Mouse (Mus musculus) small intestine, adult 2 months (tissue): ENCODE measurements around the gene Zfp451. TPM values are rescaled to one million over a fixed set of nuclear protein-coding genes. Genes with fewer than 3 reads are reported as not detected.
"Not testable (repeated sequence)": the region's sequence is repeated elsewhere in the genome, so short reads cannot be mapped to it uniquely, and the experiment has no call there.

Source experiments
- H3K27ac ChIP-seq: fragments of 200-500 bp; 2 replicates; pipeline ENCODE4 v1.5.1; 2012; ENCODE audit warnings: low read depth, low read length, control low read depth, inconsistent platforms; ENCODE audit not compliant: insufficient read depth
- H3K27me3 ChIP-seq: fragments of 200-500 bp; 2 replicates; pipeline ENCODE4 v1.6.1; 2012; ENCODE audit warnings: mild to moderate bottlenecking, moderate library complexity, low read length, inconsistent platforms; ENCODE audit not compliant: control insufficient read depth, insufficient read depth
- H3K36me3 ChIP-seq: fragments of 200-500 bp; 2 replicates; pipeline ENCODE4 v1.6.1; 2012; ENCODE audit warnings: mild to moderate bottlenecking, low read length, control low read depth, inconsistent platforms; ENCODE audit not compliant: control insufficient read depth, insufficient read depth
- H3K4me1 ChIP-seq: fragments of 200-500 bp; 2 replicates; pipeline ENCODE4 v1.6.1; 2012; ENCODE audit warnings: low read length, inconsistent platforms, mixed read lengths; ENCODE audit not compliant: control insufficient read depth, insufficient read depth, insufficient read length
- H3K4me3 ChIP-seq: fragments of 200-500 bp; 2 replicates; pipeline ENCODE4 v1.5.1; 2012; ENCODE audit warnings: low read depth, mild to moderate bottlenecking, control low read depth, inconsistent platforms, low read length, moderate library complexity
- CTCF ChIP-seq: fragments of 200-500 bp; IDR thresholded peaks from 2 replicates; pipeline ENCODE4 v1.5.1; 2012; ENCODE audit warnings: low read depth, mild to moderate bottlenecking, control low read depth, inconsistent platforms, low read length, moderate library complexity, mixed read lengths; ENCODE audit not compliant: insufficient replicate concordance, insufficient read length; ENCODE audit errors: extremely low read depth
- POLR2A ChIP-seq: fragments of 200-500 bp; IDR thresholded peaks from 2 replicates; pipeline ENCODE4 v1.6.1; 2012; ENCODE audit warnings: low read depth, mild to moderate bottlenecking, control low read depth, inconsistent platforms, low read length, moderate library complexity
- WGBS: fragments of 180-500 bp; shearing (Covaris S2); methylation state at CpG from one replicate; pipeline ENCODE4 v1.1.7; 2018; 5-methylcytosine and 5-hydroxymethylcytosine counted together
- polyA plus RNA-seq: library from polyadenylated mRNA; depleted of rRNA; stranded (reverse); fragments of >200 nt; gene quantifications from 2 replicates; pipeline ENCODE4 v1.2.3, GENCODE M21; 2012

Zfp451 gene
- polyA plus RNA-seq, 1 experiment, result 1.4 TPM

GRCm38 (mm10) chr1:33757491-33758041 lies 56.8 kb downstream of the Zfp451 start, which contains the start of gene Bag2:
TSS of gene Bag2 (minus strand) at chr1:33757795.
- WGBS, result 1% methylated on average over 58 of the region's 61 CpGs
- H3K27me3 ChIP-seq, result no peaks in the 10 kb centered on the region
- peaks cover 2% of the 10 kb centered on the region; the same call in 1 of the 2 replicates for H3K4me1 ChIP-seq
- H3K4me3 ChIP-seq, result peak within 1 kb of the TSS; percentile 80
- H3K36me3 ChIP-seq, result no peaks in the 10 kb centered on the region
- H3K27ac ChIP-seq, result no peak within 1 kb of the TSS
- TF ChIP-seq CTCF (no peak), POLR2A (no peak)

GRCm38 (mm10) chr1:33757033-33757413 lies 57.4 kb downstream of the Zfp451 start:
- Histone ChIP-seq H3K4me3 (peak overlapping the region; percentile 80), H3K27ac (no peak overlapping the region), H3K4me1 (peaks cover 2% of the 10 kb centered on the region; the same call in 1 of the 2 replicates), H3K27me3 (no peaks in the 10 kb centered on the region), H3K36me3 (no peaks in the 10 kb centered on the region)
- TF ChIP-seq CTCF, result no peak
- TF ChIP-seq POLR2A, result no peak
- 2% methylated on average over 14 of the region's 14 CpGs for WGBS

- H3K4me1 ChIP-seq, result peaks cover 2% of the 10 kb centered on the region; the same call in 1 of the 2 replicates
- no peak overlapping the region for H3K27ac ChIP-seq
- TF ChIP-seq POLR2A, result no peak
- no peak for TF ChIP-seq CTCF
- 13% methylated on average over 18 of the region's 18 CpGs for WGBS
- no peaks in the 10 kb centered on the region for H3K36me3 ChIP-seq
- peak overlapping the region; percentile 80 for H3K4me3 ChIP-seq
- no peaks in the 10 kb centered on the region for H3K27me3 ChIP-seq
Measured at GRCm38 (mm10) chr1:33756258-33757032, 58.0 kb downstream of the Zfp451 start.

GRCm38 (mm10) chr1:33755799-33756198 lies 58.6 kb downstream of the Zfp451 start:
- TF ChIP-seq CTCF (no peak), POLR2A (no peak)
- Histone ChIP-seq H3K36me3 (no peaks in the 10 kb centered on the region), H3K4me3 (no peak overlapping the region), H3K4me1 (peaks cover 2% of the 10 kb centered on the region; the same call in 1 of the 2 replicates), H3K27ac (no peak overlapping the region), H3K27me3 (no peaks in the 10 kb centered on the region)
- WGBS, result 80% methylated on average over 7 of the region's 7 CpGs

- no peak overlapping the region for H3K4me3 ChIP-seq
- peaks cover 2% of the 10 kb centered on the region; the same call in 1 of the 2 replicates for H3K4me1 ChIP-seq
- TF ChIP-seq POLR2A, result no peak
- no peak for TF ChIP-seq CTCF
- H3K36me3 ChIP-seq, result no peaks in the 10 kb centered on the region
- H3K27me3 ChIP-seq, result no peaks in the 10 kb centered on the region
- 52% methylated on average over 21 of the region's 21 CpGs for WGBS
- no peak overlapping the region for H3K27ac ChIP-seq
Measured at GRCm38 (mm10) chr1:33754965-33755735, 59.2 kb downstream of the Zfp451 start.

GRCm38 (mm10) chr1:33754089-33754488 lies 60.3 kb downstream of the Zfp451 start:
- H3K4me1 ChIP-seq, result peaks cover 2% of the 10 kb centered on the region; the same call in 1 of the 2 replicates
- 96% methylated on average over 17 of the region's 17 CpGs for WGBS
- H3K27me3 ChIP-seq, result no peaks in the 10 kb centered on the region
- H3K27ac ChIP-seq, result no peak overlapping the region
- no peak overlapping the region for H3K4me3 ChIP-seq
- TF ChIP-seq CTCF, result no peak
- no peak for TF ChIP-seq POLR2A
- H3K36me3 ChIP-seq, result no peaks in the 10 kb centered on the region

- TF ChIP-seq CTCF (no peak), POLR2A (no peak)
- Histone ChIP-seq H3K4me1 (no peaks in the 10 kb centered on the region), H3K27ac (no peak overlapping the region), H3K36me3 (no peaks in the 10 kb centered on the region), H3K4me3 (no peak overlapping the region), H3K27me3 (no peaks in the 10 kb centered on the region)
- 90% methylated on average over 10 of the region's 10 CpGs for WGBS
Measured at GRCm38 (mm10) chr1:33751283-33751682, 63.1 kb downstream of the Zfp451 start.

GRCm38 (mm10) chr1:33749709-33750108 lies 64.7 kb downstream of the Zfp451 start:
- 88% methylated on average over 4 of the region's 4 CpGs for WGBS
- not testable (repeated sequence) for H3K27ac ChIP-seq, H3K4me1 ChIP-seq, H3K36me3 ChIP-seq, H3K4me3 ChIP-seq, H3K27me3 ChIP-seq
